ENCODE assay signal across 8 mouse cellular contexts in the genomic region with DNA sequence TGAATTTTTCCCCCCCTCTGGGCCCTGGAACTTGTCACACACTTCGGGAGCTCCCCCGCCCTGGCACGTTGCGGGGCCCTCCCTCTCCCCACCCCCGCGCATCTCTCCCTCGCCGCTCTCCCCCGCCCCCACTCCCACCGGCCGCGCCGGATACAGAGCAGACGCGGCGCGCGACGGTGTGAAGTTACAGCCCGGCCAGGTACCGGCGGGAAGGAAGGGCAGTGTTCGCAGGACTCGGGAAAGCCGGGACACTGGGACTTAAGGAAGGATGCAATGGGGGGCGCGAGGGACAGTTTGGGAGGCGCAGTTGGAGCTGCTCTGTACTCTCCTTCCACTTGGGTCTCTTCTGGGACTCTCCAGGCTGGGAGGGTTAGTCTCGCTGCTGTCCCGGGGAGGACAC. TPM values are rescaled to one million over a fixed set of nuclear protein-coding genes. Genes with fewer than 3 reads are reported as not detected.
DNase-seq lines count a peak whose midpoint lies in the region; ATAC-seq and TF ChIP-seq lines count a peak whose summit lies in the region.

No protein-coding gene starts in this region.

- DNase-seq in kidney, adult 2 months = no peak
- DNase-seq in kidney, adult 9 months = no peak
- peak; percentile 60 for DNase-seq in ZHBTc4 (ENCODE audit: low read depth, low spot score)
- DNase-seq in kidney, postnatal 4 days = peak; percentile 38 to 56
- DNase-seq in midbrain, embryonic 14.5 days = peak; percentile 83

- TF ChIP-seq CTCF in kidney, adult 2 months (conservative IDR thresholded peaks at IDR 0.05; ENCODE audit: insufficient read depth, insufficient read length, low read depth, low read length) = no peak

- peak; percentile 36 for ATAC-seq in forebrain, embryonic 12.5 days (ENCODE audit: low FRiP score)
- ATAC-seq in midbrain, embryonic 14.5 days (ENCODE audit: low FRiP score, low TSS enrichment) = peak; percentile 34
- peak; percentile 23; the same call in 1 of the 2 replicates for ATAC-seq in stomach, embryonic 16.5 days (ENCODE audit: insufficient read depth, low FRiP score)
- ATAC-seq in inflammation-experienced regulatory T-cells, adult 6 months = no peak

- peak overlapping the region; percentile 98 for H3K9ac ChIP-seq in forebrain, embryonic 12.5 days
- H3K9ac ChIP-seq in midbrain, embryonic 14.5 days (replicated peaks; ENCODE audit: low read length) = peak overlapping the region; percentile 90
- H3K9ac ChIP-seq in stomach, embryonic 16.5 days (ENCODE audit: low read length) = peak overlapping the region; percentile 87

- H3K27me3 ChIP-seq in kidney, adult 2 months (replicated peaks; ENCODE audit: control insufficient read depth, insufficient read depth, low read length) = peaks cover 17% of the 10 kb centered on the region
- H3K27me3 ChIP-seq in forebrain, embryonic 12.5 days = no peaks in the 10 kb centered on the region
- no peaks in the 10 kb centered on the region for H3K27me3 ChIP-seq in midbrain, embryonic 14.5 days (ENCODE audit: control insufficient read depth, insufficient read depth, low read length)
- no peaks in the 10 kb centered on the region for H3K27me3 ChIP-seq in stomach, embryonic 16.5 days (ENCODE audit: control insufficient read depth, insufficient read depth, low read length)

- H3K4me1 ChIP-seq in kidney, adult 2 months (ENCODE audit: control insufficient read depth, insufficient read depth, low read length) = no peaks in the 10 kb centered on the region
- H3K4me1 ChIP-seq in forebrain, embryonic 12.5 days = peaks cover 38% of the 10 kb centered on the region
- H3K4me1 ChIP-seq in midbrain, embryonic 14.5 days (ENCODE audit: control insufficient read depth, insufficient read depth, low read length) = peaks cover 22% of the 10 kb centered on the region
- H3K4me1 ChIP-seq in stomach, embryonic 16.5 days (ENCODE audit: control insufficient read depth, insufficient read depth, low read length) = peaks cover 13% of the 10 kb centered on the region

- peak overlapping the region; percentile 26 for H3K4me3 ChIP-seq in kidney, adult 2 months (ENCODE audit: insufficient read depth, low read depth, low read length)
- H3K4me3 ChIP-seq in forebrain, embryonic 12.5 days (replicated peaks) = peak overlapping the region; percentile 96
- peak overlapping the region; percentile 67 for H3K4me3 ChIP-seq in midbrain, embryonic 14.5 days (replicated peaks; ENCODE audit: low read depth, low read length)
- H3K4me3 ChIP-seq in stomach, embryonic 16.5 days (replicated peaks; ENCODE audit: low read length) = peak overlapping the region; percentile 73

- no peaks in the 10 kb centered on the region for H3K36me3 ChIP-seq in kidney, adult 2 months (ENCODE audit: control insufficient read depth, insufficient read depth, low read length)
- peaks cover 5% of the 10 kb centered on the region for H3K36me3 ChIP-seq in forebrain, embryonic 12.5 days (replicated peaks)
- H3K36me3 ChIP-seq in midbrain, embryonic 14.5 days (ENCODE audit: control insufficient read depth, insufficient read depth, low read length) = peaks cover 5% of the 10 kb centered on the region
- no peaks in the 10 kb centered on the region for H3K36me3 ChIP-seq in stomach, embryonic 16.5 days (ENCODE audit: control insufficient read depth, insufficient read depth, low read length)

- peak overlapping the region; percentile 96 for H3K4me2 ChIP-seq in forebrain, embryonic 12.5 days
- peak overlapping the region; percentile 99 for H3K4me2 ChIP-seq in midbrain, embryonic 14.5 days (ENCODE audit: low read length)
- H3K4me2 ChIP-seq in stomach, embryonic 16.5 days (ENCODE audit: low read depth, low read length) = peak overlapping the region; percentile 98

- no peaks in the 10 kb centered on the region for H3K9me3 ChIP-seq in forebrain, embryonic 12.5 days
- H3K9me3 ChIP-seq in midbrain, embryonic 14.5 days (ENCODE audit: control insufficient read depth, low read length) = no peaks in the 10 kb centered on the region
- H3K9me3 ChIP-seq in stomach, embryonic 16.5 days (replicated peaks; ENCODE audit: control insufficient read depth, low read length) = no peaks in the 10 kb centered on the region

- no peak overlapping the region for H3K27ac ChIP-seq in kidney, adult 2 months (ENCODE audit: insufficient read depth, low read depth, low read length)
- H3K27ac ChIP-seq in forebrain, embryonic 12.5 days = peak overlapping the region; percentile 99
- peak overlapping the region; percentile 96 for H3K27ac ChIP-seq in midbrain, embryonic 14.5 days (replicated peaks; ENCODE audit: low read depth, low read length)
- H3K27ac ChIP-seq in stomach, embryonic 16.5 days (ENCODE audit: low read length) = peak overlapping the region; percentile 91

- under 1% methylated on average over 30 of the region's 30 CpGs for WGBS in kidney, adult 2 months
- WGBS in forebrain, embryonic 12.5 days = under 1% methylated on average over 30 of the region's 30 CpGs
- under 1% methylated on average over 30 of the region's 30 CpGs for WGBS in midbrain, embryonic 14.5 days
- 1% methylated on average over 30 of the region's 30 CpGs for WGBS in stomach, embryonic 16.5 days

- no peak for TF ChIP-seq POLR2A in kidney, adult 2 months (IDR thresholded peaks at IDR 0.05; ENCODE audit: low read depth, low read length)

RNA-seq across cellular contexts. Expression of a gene that starts 2.7 kb away (rescaled TPM):
- 0.14 and 0.72 TPM in 2 replicates for polyA plus RNA-seq in kidney, adult 2 months (2012; rRNA removed)
- 129 and 130 TPM in 2 replicates for polyA plus RNA-seq in forebrain, embryonic 12.5 days (2016; fragmentation: Nextera tagmentation; extraction: Ambion mirVana)
- 117 and 121 TPM in 2 replicates for polyA plus RNA-seq in midbrain, embryonic 14.5 days (2014; fragmentation: Nextera tagmentation; extraction: Ambion mirVana)
- 24.9 and 25.5 TPM in 2 replicates for polyA plus RNA-seq in stomach, embryonic 16.5 days (2015; fragmentation: Nextera tagmentation; extraction: Ambion mirVana)
- under 1 TPM; 0.35 to 0.51 (median 0.44) TPM for polyA plus RNA-seq in inflammation-experienced regulatory T-cells, adult 6 months (2017; shearing (Covaris generic))

RNA-seq across cellular contexts. Expression of a gene that starts 5.7 kb away (rescaled TPM):
- polyA plus RNA-seq in kidney, adult 2 months (2012; rRNA removed) = not detected in 2 replicates
- not detected in 2 replicates for polyA plus RNA-seq in forebrain, embryonic 12.5 days (2016; fragmentation: Nextera tagmentation; extraction: Ambion mirVana)
- polyA plus RNA-seq in midbrain, embryonic 14.5 days (2014; fragmentation: Nextera tagmentation; extraction: Ambion mirVana) = 0.40 TPM in 1 of 2 replicates, not detected in the other
- polyA plus RNA-seq in stomach, embryonic 16.5 days (2015; fragmentation: Nextera tagmentation; extraction: Ambion mirVana) = not detected in 2 replicates
- not detected for polyA plus RNA-seq in inflammation-experienced regulatory T-cells, adult 6 months (2017; shearing (Covaris generic))

Comparison
In these comparisons a context has a peak if more than half of its experiments do, and no peak if none do; other contexts are left out.
1. DNase-seq: peak in ZHBTc4 (single experiment), kidney, postnatal 4 days (2 of 2) and midbrain, embryonic 14.5 days (single experiment); none in kidney, adult 2 months (single experiment) and kidney, adult 9 months (single experiment).
2. H3K4me3 ChIP-seq: peak in every context shown above with its lines; median percentile 96 in forebrain, embryonic 12.5 days; 73 in stomach, embryonic 16.5 days; 67 in midbrain, embryonic 14.5 days; 26 in kidney, adult 2 months.
3. RNA of a gene that starts 2.7 kb away (polyA plus RNA-seq): 129 to 130 TPM in forebrain, embryonic 12.5 days, 117 to 121 TPM in midbrain, embryonic 14.5 days and 24.9 to 25.5 TPM in stomach, embryonic 16.5 days; 0.14 to 0.72 TPM in kidney, adult 2 months and 0.35 to 0.51 TPM in inflammation-experienced regulatory T-cells, adult 6 months; every median in the first group is over 10 times any median in the second.
4. Peak in every context shown above with its lines, with median percentiles within 50 percentile points of each other: H3K4me2 ChIP-seq and H3K9ac ChIP-seq.